Mouse (Mus musculus): ENCODE results near the gene Tada1.

DNA sequence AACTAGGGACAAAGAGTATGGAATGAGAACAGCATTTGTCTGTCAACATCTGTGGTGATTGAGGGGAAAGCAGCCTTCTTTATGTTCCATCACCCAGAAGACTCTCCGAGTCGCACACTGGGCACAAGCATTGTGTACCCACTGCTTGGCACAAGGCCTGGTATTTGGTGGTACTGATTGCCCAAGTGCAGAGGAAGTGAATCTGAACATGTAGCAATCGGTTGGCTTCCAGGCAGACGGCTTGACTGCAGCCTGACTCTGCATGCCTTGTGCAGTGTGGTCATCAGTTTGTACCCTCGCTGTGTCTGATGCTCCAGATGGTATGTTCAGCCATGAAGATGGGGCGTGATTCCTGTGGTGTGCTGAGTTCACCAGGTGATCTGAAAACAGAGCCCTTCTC is 39.8 kb upstream of the Tada1 start:
- TF ChIP-seq CTCF (IDR thresholded peaks at IDR 0.05; ENCODE audit: low read depth, low read length) (no peak), POLR2A (IDR thresholded peaks at IDR 0.05; ENCODE audit: extremely low read depth, insufficient read depth, low read length) (no peak)
